Mouse (Mus musculus): ENCODE data around the gene D8Ertd738e. TPM values are rescaled to one million over a fixed set of nuclear protein-coding genes. Genes with fewer than 3 reads are reported as not detected.

Gene D8Ertd738e
- polyA plus RNA-seq (2012; rRNA removed), result 38.9 and 57.5 TPM in 2 replicates

GRCm38 (mm10) chr8:84249257-84250170, at the start of gene D8Ertd738e:
D8Ertd738e (minus strand) TSS chr8:84249719.

GRCm38 (mm10) chr8:84269950-84270773, 20.6 kb upstream of the D8Ertd738e start, which contains the start of gene Ccdc130:
Ccdc130 (minus strand) TSS chr8:84270380.

GRCm38 (mm10) chr8:84256822-84257610, 7.5 kb upstream of the D8Ertd738e start, which contains the start of gene Mri1:
Mri1 (minus strand) TSS chr8:84257326.

GRCm38 (mm10) chr8:84236998-84237473, 12.5 kb downstream of the D8Ertd738e start, which contains the start of gene Zswim4:
Zswim4 (minus strand) TSS chr8:84237055.

Other genes with a start within 250 kb of the D8Ertd738e start
- 0.24 and 0.40 TPM in 2 replicates for gene 1700067K01Rik, start 248.2 kb downstream of the D8Ertd738e start, polyA plus RNA-seq (2012; rRNA removed)
- 17.9 and 33.1 TPM in 2 replicates for gene 2210011C24Rik, start 237.5 kb downstream of the D8Ertd738e start, polyA plus RNA-seq (2012; rRNA removed)
- gene Palm3, start 228.2 kb downstream of the D8Ertd738e start, polyA plus RNA-seq (2012; rRNA removed), result 1.7 and 1.8 TPM in 2 replicates
- 0.48 and 0.91 TPM in 2 replicates for gene Il27ra, start 207.1 kb downstream of the D8Ertd738e start, polyA plus RNA-seq (2012; rRNA removed)
- gene Rln3, start 204.7 kb downstream of the D8Ertd738e start, polyA plus RNA-seq (2012; rRNA removed), result 0.22 and 0.30 TPM in 2 replicates
- 0.11 and 0.22 TPM in 2 replicates for gene Gm10643, start 184.6 kb downstream of the D8Ertd738e start, polyA plus RNA-seq (2012; rRNA removed)
- 12.3 and 13.3 TPM in 2 replicates for gene Rfx1, start 182.9 kb downstream of the D8Ertd738e start, polyA plus RNA-seq (2012; rRNA removed)
- gene Dcaf15, start 145.0 kb downstream of the D8Ertd738e start, polyA plus RNA-seq (2012; rRNA removed), result 24.1 and 24.4 TPM in 2 replicates
- 0.61 and 0.99 TPM in 2 replicates for gene Podnl1, start 123.7 kb downstream of the D8Ertd738e start, polyA plus RNA-seq (2012; rRNA removed)
- gene Cc2d1a, start 101.8 kb downstream of the D8Ertd738e start, polyA plus RNA-seq (2012; rRNA removed), result 25.5 and 27.2 TPM in 2 replicates
- gene 4930432K21Rik, start 101.7 kb downstream of the D8Ertd738e start, polyA plus RNA-seq (2012; rRNA removed), result 0.05 and 0.38 TPM in 2 replicates
- 0.49 and 1.1 TPM in 2 replicates for gene Nanos3, start 64.5 kb downstream of the D8Ertd738e start, polyA plus RNA-seq (2012; rRNA removed)
- gene Zswim4, start 12.7 kb downstream of the D8Ertd738e start, polyA plus RNA-seq (2012; rRNA removed), result 12.3 and 16.5 TPM in 2 replicates
- gene Mri1, start 7.6 kb upstream of the D8Ertd738e start, polyA plus RNA-seq (2012; rRNA removed), result 38.2 and 98.1 TPM in 2 replicates
- 5.5 and 12.7 TPM in 2 replicates for gene Ccdc130, start 20.7 kb upstream of the D8Ertd738e start, polyA plus RNA-seq (2012; rRNA removed)
- 5.6 and 18.6 TPM in 2 replicates for gene Cacna1a, start 138.7 kb upstream of the D8Ertd738e start, polyA plus RNA-seq (2012; rRNA removed)

Data from stomach, adult 2 months (tissue).